Mouse (Mus musculus) E14TG2a.4 (cell line): Measurements from ENCODE around the gene Tent5c.

Experiments used
- CTCF ChIP-seq: conservative IDR thresholded peaks from 2 replicates; pipeline ENCODE4 v1.5.1; 2014; ENCODE audit warnings: low read length
- NANOG ChIP-seq: IDR thresholded peaks from 2 replicates; pipeline ENCODE4 v1.6.1; 2014; ENCODE audit warnings: borderline replicate concordance, low read length, mixed read lengths

GRCm38 (mm10) chr3:100431705-100432104 lies 57.4 kb downstream of the Tent5c start:
- no peak for TF ChIP-seq CTCF
- TF ChIP-seq NANOG = no peak
